In the genomic region with DNA sequence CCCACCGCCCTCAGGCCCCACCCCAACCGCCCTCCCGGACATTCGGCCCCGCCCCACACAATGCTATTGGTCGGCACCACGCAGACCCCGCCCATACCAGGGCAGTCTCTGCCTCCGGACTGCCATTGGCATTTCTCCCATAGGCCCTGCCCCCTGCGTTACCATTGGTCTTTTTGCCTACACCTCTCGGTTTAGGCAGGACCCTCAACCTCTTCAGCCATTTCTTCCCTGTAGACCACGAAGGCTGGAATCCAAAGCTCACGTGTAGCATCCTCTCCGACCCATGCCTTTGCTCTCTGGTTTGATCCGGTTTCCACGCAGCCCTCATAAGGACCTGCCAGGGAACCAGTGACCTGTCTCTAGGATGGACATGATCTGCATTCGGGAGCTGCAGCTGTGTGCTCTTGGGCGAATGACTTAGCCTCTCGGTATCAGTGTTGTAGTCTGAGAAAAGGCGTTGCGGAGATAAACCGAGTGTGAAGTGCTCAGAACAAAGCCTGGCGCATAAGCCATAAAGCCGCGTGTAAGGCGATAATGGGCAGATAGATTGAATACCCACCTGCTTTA, we compare ENCODE assay signal across 1 mouse cellular context.
TF ChIP-seq lines count a peak whose summit lies in the region.

No protein-coding gene starts in this region.

TF ChIP-seq in MEL, 35 proteins besides CTCF, POLR2A, EP300 and RAD21 (continued from another document):
- TF ChIP-seq SIN3A (IDR thresholded peaks at IDR 0.05; ENCODE audit: low read length) (peak; percentile 77; the same call in 1 of the 2 replicates), MYB (IDR thresholded peaks at IDR 0.05; ENCODE audit: low read depth, low read length) (no peak), MXI1 (IDR thresholded peaks at IDR 0.05; ENCODE audit: low read depth, low read length) (peak; percentile 81)
TF ChIP-seq in MEL: peak in this region for 8.
